Mouse (Mus musculus): Measurements from ENCODE around the gene Mthfr. TPM values are rescaled to one million over a fixed set of nuclear protein-coding genes. Genes with fewer than 3 reads are reported as not detected.

Mthfr gene
- total RNA-seq, 1 experiment from 2014 or later, result 42.6 TPM

DNA sequence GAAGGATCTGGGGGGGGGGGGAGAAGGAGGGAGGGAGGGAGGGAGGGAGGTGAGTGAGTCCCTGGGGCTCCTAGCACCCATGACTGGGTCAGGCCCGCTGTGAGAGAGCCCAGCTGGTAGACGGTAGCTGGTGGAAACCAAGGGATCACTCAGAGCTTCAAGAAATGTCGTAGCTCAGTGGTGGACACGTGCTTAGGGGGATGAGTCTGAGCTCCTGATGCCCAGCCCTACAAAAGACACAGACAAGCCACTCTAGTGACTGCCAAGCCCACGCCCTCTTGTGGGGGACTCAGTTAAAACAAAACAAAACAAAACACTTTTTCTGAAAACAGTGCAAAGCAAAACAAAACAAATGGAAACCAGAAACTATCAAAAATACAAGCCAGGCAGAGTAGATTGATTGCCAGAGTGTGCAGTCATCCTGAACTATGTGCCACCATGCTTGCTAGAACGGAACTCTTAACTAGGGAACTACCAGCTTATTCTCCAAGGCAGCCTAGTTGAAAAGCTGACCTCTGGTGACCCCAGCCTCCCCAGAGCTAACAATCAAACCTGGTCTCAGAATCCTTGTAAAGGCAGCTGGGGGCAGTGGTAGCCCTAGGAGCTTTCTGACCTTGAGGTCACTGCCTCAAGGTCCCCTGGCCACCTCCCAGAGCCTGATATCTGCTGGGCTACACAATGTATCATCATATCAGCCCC, 27.0 kb downstream of the Mthfr start:
- peak; percentile 50 for DNase-seq

DNA sequence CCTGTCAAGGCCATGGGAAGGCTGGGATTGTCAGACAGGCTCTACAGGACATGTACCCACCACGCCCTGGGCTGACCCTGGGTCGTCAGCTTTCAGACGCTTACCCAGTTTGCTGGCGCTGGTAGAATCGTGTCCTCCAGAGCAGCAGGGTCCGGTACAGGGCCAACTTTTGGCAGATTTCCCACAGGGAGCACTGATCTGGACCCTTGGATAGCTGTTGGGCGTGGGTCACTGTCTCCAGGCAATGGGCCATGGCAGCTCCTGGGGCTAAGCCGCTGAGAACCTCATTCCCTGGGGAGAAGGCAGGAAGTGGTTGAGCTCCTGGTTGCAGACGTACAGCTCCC, 27.5 kb downstream of the Mthfr start:
- DNase-seq, result peak; percentile 74

DNA sequence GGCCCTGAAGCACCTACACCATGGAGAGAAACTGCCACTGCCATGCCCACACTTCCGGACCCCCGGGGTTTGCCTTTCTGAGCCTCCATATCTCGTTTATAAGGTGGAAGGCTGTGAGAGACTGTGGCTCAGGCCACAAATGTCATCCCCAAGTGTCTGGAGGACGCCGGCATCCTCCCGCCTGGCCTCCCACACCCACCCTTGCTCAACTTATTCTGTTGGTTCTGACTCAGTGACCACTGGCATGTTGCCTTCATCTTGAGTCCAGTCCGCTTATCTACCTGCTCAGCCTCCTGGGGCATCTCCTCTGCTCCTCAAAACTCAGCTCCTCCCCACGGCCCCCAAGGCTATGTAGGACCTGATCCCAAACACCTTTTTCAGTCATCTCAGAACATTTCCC, 28.5 kb downstream of the Mthfr start:
- DNase-seq, result no peak

GRCm38 (mm10) chr4:148069602-148070218, 30.8 kb downstream of the Mthfr start:
- no peak for DNase-seq

- peak; percentile 64 for DNase-seq
These were observed 32.6 kb downstream of the Mthfr start for GRCm38 (mm10) chr4:148071508-148071907.

GRCm38 (mm10) chr4:148074521-148075189, 35.8 kb downstream of the Mthfr start:
- DNase-seq, result no peak

DNA sequence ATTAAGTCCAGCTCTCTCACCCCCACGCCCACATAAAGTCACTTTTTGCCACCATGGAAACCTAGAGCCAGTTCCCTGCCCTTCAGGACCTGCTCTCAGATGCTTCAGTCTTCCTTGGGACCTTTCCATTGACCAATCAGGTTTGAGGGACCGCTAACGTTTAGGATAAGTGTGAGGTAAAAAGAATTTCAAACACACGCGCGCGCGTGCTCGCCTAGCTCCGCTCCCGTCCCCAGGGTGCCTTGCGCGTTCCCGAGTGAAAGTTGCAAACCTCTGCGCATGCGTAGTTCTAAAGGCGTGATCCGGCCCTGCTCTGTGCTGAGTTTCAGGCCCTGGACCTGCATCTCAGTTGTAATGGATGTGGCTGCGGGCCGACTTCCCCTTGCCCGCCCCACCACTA, 36.4 kb downstream of the Mthfr start:
- DNase-seq, result peak; percentile 86

DNA sequence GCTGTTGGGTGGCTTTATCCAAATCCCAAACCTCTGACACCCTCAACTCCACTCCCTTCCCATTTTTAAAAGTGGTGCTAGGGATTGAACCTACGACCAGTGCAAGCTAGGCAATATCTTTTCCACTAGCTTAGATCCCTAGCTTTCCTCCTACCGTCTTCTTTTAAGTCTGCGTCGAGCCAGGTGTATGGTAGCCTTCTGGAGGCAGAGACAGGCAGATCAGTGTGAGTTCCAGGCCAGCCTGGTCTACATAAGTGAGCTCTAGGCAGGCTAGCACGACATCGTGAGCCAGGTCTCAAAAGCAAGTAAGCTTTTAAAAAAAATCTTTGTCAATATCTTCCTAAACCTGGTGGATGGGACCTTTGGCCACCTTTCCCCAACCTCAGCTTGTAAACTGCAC, 37.0 kb downstream of the Mthfr start:
- no peak for DNase-seq

GRCm38 (mm10) chr4:148079212-148079611, 40.3 kb downstream of the Mthfr start:
- DNase-seq, result no peak

DNA sequence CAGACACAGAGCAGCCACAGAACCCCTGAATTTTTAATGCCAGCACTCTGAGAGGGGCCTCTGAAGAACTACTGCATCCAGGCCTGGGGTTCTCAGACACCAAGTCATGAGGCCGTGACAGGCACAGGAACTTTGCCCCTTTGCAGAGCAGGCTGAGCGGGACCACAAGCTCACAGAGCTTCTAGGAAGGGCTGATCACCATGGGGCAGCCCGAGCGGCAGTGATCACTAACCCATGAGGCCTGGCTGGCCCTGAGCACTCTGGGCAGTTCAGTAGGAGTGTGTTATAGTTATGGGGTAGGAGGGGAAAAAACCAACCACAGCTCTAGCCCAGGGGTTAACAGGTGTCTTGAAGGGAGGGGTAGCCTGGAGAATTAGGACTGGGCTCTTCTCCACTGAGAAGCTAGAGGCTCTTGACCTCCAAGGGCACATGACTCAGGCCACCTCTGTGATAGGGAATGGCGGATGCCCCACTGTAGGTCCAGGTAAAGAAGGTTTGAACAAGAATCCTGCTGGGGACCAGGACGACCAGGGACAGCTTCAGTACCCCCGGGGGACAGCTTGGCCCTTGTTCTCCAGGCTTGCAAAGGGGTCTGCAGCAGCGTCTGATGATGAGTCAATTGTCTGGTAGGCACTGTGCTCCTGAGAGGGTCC, 41.2 kb downstream of the Mthfr start:
- DNase-seq, result no peak

GRCm38 (mm10) chr4:148080597-148080973, 41.7 kb downstream of the Mthfr start:
- no peak for DNase-seq

DNA sequence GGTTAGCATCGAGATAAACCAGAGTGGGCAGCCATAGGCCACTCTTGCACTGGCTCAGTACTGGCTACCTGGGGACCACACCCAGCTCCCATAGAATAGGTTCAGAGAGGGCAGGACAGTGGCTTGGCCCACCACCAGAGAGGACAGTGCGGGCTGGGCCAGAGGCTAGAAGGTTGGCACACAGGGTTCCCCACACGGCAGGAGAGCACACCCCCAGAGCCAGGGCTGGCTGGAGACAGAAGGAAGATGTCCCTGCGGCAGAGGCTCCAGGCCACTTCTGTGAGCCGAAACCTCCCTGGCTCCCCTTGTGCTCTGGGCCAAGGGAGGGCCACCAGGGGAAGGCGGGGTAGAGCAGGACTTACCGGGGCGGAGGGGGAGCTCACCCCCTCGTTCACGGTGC, 42.3 kb downstream of the Mthfr start:
- no peak for DNase-seq

GRCm38 (mm10) chr4:148082257-148083044, 43.6 kb downstream of the Mthfr start:
- peak; percentile 77 for DNase-seq

DNA sequence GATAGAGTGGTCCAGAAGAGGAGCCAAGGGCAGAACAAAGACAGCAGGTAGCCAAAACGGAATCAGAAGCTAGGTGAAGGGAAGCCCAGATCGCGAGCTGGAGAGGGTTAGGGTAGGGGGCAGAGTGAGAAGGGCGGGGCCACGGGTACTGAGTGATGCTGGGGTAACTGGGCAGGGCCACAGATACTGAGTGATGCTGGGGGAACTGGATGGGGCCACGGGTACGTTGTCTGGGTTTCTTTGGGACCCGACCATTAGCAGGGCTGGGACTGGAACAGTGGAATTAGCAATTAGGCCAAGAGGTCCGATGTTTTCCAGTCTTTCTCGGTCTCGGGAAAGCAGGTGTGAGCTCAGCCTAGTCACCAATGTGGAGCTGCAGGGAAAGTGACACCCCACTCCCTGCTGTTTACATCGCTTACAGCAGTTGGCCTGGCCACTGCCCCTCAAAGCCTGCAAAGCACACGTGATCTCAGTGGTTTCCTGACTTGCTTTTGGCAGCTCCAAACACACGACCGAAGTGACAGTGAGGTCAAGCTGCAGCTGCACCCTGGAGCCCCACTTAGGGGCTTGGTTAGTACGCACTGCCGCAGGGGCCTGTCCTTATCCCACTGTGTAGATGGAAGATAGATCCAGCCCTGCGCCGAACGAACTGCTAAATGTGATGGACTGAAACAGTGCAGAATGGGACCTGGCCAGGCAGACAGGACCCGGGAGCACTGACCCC, 44.5 kb downstream of the Mthfr start:
- DNase-seq, result peak; percentile 53

GRCm38 (mm10) chr4:148084261-148084714, 45.4 kb downstream of the Mthfr start:
- peak; percentile 61 for DNase-seq

DNA sequence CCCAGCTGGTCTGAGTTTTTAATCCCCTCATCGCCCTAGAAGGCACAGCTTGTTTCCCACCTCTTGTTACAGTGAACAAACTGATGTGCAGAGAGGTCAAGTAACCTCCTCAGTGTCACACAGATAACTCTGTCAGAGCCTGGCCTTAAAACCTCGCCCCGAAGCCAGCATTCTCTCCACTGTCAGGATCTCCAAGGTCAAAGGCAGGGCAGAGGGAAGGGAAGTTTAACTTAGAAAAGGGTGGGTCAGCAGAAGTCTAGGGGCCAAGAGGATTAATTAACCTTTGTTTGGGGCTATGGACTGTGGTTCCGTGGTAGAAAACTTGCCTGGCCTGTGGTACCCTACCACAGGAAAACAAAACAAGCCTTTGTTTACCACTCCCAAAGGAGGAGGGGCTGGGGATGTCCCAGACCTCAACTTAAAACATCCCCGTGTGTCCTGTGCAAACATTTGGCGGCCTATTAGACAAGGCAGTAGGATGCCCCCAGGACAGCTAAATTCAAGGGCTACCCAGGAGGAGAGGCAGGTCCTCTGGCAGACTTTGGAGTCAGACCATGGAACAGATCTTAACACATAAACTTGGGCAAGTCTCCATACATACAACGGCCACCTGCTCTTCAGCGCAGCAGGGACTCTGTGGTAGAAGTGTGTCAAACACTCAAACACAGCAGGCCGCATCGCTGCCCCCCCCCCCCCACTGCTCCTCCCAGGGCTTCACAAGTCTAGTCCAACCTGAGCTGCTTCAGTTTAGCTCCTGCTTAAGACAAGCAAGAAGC, 46.4 kb downstream of the Mthfr start:
- peak; percentile 49 for DNase-seq

DNA sequence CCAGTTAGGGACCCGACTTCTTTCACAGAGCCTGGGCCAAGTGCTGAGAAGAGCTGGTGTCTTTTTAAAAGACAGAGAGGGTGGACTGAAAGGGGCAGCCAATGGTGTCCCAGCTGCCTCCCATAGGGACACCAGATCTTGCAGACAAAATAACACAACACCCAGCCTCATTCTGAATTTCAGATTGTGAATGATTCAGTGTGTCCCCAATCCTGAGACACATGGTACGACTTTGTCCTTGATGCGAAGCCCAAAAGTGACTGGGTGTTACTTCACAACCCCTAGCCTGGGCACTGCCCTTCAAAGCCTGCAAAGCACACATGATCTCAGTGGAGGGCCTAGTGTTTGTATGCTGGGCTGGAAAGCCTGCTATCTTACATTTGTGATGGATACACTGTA, 47.0 kb downstream of the Mthfr start:
- peak; percentile 81 for DNase-seq

DNA sequence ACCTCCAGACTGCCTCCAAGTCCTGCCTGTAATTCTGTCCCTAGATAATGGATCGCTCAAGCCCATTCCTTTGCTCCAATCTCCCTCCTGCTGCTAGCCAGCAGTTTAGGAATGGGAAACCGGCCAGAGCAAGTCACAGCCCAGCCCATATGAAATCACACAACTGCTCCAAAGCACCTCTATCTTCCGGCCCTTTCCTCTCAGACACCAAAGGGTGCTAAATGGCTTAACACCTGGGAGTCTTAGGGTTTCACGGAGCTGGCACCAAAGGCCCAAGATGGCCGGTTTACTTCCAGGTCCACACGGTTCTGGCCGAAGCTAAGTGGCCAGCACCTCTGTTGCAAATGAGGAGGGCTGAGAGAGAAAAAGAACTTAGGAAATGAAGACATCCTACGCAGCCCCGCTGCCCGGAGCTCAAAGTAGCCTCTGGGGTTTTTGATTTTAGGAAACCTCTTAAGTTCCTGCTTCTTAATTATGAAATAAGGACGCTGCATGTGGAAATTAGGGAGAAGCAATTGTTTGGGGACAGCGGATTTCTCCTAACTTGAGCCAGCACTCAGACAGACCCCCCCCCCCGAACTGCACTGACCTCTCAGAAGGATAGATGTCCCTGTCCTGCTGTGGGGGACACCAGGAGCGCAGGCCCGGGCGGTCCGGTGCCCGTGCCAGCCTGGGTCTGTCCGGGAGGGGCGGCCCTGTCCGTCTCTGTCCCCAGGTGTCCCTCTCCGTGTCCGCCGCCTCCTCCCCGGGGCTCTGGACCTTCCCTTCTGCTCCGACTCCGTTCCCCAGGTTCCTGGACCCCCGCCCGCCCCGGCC, 48.4 kb downstream of the Mthfr start:
- DNase-seq, result peak; percentile 72

DNA sequence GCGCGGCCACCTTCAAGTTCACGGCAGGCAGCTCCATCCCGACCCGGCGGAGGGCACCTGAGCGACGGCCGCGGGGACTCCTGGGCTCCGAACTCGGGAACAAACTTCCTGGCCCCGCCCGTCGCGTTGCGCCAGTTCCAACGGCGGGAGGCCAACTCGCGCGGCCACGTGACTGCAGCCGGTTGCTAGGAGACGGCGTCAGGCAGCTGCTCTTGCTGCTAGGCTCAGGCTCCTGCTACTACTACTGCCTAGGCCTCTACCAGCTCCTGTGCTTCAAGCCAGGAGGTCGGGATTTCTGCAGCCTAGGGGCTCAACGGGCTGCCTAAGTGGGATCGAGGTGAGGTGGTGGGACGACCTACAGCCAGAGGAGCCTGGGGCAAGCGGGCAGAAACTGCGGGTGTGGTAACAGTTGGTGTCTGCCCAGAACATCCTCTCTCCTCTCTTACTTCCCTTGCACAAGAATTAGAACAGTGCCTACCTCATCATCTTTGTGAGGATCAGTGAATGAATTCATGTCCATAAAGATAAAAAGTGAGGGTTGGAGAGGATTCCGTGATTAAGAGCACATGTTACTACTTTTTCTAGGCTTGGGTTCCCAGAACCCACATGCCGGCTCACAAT, 49.1 kb downstream of the Mthfr start, which contains the start of gene Agtrap:
Gene Agtrap (minus strand): TSS at position 125 of the 621 bp plus-strand sequence.
- DNase-seq, result peak; percentile 97
